Mouse (Mus musculus) B cell, adult 2 months (primary cell): ENCODE measurements around the gene Ephb1.

ENCODE experiments used
- DNase-seq, 2 experiments: peaks; one replicate each; pipeline ENCODE4 v3.0.0; 2022

Gene Ephb1

GRCm38 (mm10) chr9:102130506-102130905, 224.0 kb downstream of the Ephb1 start:
- no peak for DNase-seq

- no peak for DNase-seq
Observed at GRCm38 (mm10) chr9:102126510-102126909, 228.0 kb downstream of the Ephb1 start.

GRCm38 (mm10) chr9:102122880-102123453, 231.5 kb downstream of the Ephb1 start:
- DNase-seq = no peak

GRCm38 (mm10) chr9:102119422-102119821, 235.1 kb downstream of the Ephb1 start:
- no peak for DNase-seq

- DNase-seq = no peak
Observed at GRCm38 (mm10) chr9:102115326-102115725, 239.2 kb downstream of the Ephb1 start.

GRCm38 (mm10) chr9:102111471-102111870, 243.0 kb downstream of the Ephb1 start:
- DNase-seq = no peak

- no peak for DNase-seq
Observed at GRCm38 (mm10) chr9:102107978-102108377, 246.5 kb downstream of the Ephb1 start.

- DNase-seq = no peak
Observed at GRCm38 (mm10) chr9:102107213-102107612, 247.3 kb downstream of the Ephb1 start.

- no peak for DNase-seq
Observed at GRCm38 (mm10) chr9:102096825-102097224, 257.7 kb downstream of the Ephb1 start.

GRCm38 (mm10) chr9:102088598-102088997, 265.9 kb downstream of the Ephb1 start:
- DNase-seq = no peak

- no peak for DNase-seq
Observed at GRCm38 (mm10) chr9:102086053-102086706, 268.3 kb downstream of the Ephb1 start.

GRCm38 (mm10) chr9:102085477-102085876, 269.0 kb downstream of the Ephb1 start:
- no peak for DNase-seq

- DNase-seq = no peak
Observed at GRCm38 (mm10) chr9:102080934-102081333, 273.6 kb downstream of the Ephb1 start.

GRCm38 (mm10) chr9:102079151-102079550, 275.3 kb downstream of the Ephb1 start:
- DNase-seq = no peak

GRCm38 (mm10) chr9:102078238-102078637, 276.3 kb downstream of the Ephb1 start:
- no peak for DNase-seq

- DNase-seq = no peak
Observed at GRCm38 (mm10) chr9:102075539-102075938, 279.0 kb downstream of the Ephb1 start.

GRCm38 (mm10) chr9:102073404-102073803, 281.1 kb downstream of the Ephb1 start:
- no peak for DNase-seq

GRCm38 (mm10) chr9:102069151-102069882, 285.2 kb downstream of the Ephb1 start:
- DNase-seq = no peak

- DNase-seq = no peak
Observed at GRCm38 (mm10) chr9:102066601-102067000, 287.9 kb downstream of the Ephb1 start.

GRCm38 (mm10) chr9:102045886-102046285, 308.6 kb downstream of the Ephb1 start:
- no peak for DNase-seq

GRCm38 (mm10) chr9:102045111-102045861, 309.2 kb downstream of the Ephb1 start:
- DNase-seq = no peak

GRCm38 (mm10) chr9:102039011-102039733, 315.3 kb downstream of the Ephb1 start:
- no peak for DNase-seq

GRCm38 (mm10) chr9:102036132-102036531, 318.4 kb downstream of the Ephb1 start:
- no peak for DNase-seq
